Mouse (Mus musculus): ENCODE data around the gene Hoxd8. TPM values are rescaled to one million over a fixed set of nuclear protein-coding genes. Genes with fewer than 3 reads are reported as not detected.
A peak's percentile ranks its signal among the peaks of the same experiment; 100 is the strongest.

Gene Hoxd8
- total RNA-seq, 2 experiments from 2014 or later: not detected

- DNase-seq (ENCODE audit: low spot score in 2 of 2): no peak
Observed at GRCm38 (mm10) chr2:74685059-74685603, 19.3 kb upstream of the Hoxd8 start.

DNA sequence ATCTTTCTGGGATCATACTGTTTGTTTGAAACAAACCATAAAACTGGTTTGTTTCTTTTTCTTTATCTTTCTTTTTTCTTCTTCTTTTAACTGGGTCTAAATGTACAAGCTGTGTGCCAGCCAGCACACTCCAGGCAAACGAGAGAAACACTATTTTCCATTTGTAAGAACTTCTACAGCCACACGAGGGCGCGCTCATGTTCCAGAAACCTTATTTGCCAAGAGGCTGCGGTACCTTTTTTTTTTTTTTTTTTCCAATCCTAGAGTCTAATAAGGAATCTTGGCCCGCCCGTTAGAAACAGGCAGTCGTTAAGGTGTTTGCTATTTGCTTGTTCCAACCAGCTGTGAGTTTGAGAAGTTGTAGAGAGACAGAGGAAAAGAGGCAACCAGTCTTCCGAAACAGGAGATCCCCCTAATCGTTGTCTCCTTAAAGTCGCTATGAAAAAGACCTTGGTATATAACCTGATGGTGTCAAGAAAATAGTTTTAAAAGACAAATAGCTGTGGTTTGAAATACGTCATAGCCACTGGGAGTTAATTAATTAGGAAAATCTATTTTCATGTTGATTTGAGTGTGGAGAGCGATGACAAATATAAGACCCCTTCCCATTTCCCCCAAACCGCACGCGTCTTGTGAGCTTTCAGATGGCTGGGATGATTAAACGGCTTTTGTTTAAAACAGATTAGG, 18.0 kb upstream of the Hoxd8 start:
- DNase-seq (ENCODE audit: low spot score in 2 of 2): peak; percentile 44 to 52

GRCm38 (mm10) chr2:74686988-74687697, 17.3 kb upstream of the Hoxd8 start:
- DNase-seq (ENCODE audit: low spot score in 2 of 2): no peak

DNA sequence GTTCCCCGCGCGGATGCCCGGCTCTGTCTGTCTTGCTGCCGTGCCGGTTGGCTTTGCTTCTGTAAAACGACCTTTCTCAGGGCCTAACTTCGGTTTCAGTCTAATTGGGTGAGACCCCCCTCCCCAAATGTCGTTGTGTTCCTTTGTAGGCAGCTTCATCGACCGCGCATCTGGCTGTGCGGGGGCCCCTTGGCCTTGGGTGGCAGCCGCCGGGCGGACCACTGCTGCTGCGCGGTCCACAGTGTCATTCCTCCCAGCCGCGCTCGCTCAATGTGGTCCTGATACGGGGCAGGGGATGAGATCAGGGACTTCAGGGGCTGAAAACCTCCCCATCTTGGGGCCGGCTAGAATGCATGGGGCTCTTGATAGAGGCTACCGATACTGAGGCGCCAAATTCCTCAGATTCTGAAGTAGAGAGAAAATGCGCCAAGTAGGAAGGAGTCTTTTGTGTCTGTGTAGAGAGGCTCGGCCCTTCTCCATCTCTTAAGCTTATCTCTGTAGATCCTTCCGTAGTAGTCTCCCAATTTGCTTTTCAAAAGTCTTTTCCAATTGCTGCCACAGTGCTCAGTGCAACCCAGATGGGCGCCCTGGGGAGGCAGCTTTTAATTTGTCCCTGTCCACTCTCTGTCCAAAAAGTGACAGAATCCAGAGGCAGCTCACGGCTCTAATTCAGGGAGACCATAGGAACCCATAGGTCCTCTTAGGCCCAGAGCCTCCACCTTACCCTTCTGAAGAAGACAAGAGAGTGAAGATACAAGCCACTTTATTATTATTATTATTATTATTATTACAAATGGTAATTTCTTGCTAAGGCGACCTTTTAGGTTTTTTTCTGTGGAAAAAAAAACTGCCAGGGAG, 16.5 kb upstream of the Hoxd8 start:
- DNase-seq (ENCODE audit: low spot score in 2 of 2): no peak

DNA sequence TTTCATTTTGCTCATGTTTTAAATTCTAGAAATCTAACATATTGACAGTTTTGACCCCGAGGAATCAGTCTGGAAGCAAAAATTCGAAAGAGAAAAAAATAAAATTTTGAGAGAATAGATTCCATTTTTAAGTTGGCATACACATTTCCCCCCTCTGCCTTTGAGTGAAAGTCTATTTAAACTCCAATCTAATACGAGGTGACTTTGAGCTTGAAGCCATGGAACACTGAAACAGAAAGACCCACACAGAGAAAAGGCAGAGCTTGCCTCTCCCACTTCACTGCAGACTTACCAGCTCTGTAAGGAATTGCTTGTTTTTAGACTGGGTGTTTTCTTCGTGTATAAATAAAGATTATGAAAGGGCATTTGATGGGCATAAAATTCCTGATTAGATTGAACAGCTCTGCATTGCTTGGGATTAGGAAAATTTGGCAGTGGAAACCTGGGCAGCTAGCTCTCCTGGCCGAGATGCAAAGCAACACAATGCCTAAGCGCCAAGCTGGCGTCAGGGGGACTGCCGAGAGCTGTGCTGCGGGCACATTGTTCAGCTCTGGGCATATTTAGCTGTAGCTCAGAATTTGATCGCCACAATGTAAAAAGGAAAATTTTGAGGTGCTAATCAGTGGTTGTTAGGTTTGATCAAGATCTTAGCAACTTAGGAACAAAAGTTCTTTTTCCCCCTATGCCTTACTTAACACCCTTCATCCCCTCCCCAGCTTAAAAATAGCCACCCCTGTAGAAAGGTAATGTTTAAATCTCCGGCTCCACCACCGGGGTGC, 15.4 kb upstream of the Hoxd8 start:
- DNase-seq (ENCODE audit: low spot score in 2 of 2): no peak

DNA sequence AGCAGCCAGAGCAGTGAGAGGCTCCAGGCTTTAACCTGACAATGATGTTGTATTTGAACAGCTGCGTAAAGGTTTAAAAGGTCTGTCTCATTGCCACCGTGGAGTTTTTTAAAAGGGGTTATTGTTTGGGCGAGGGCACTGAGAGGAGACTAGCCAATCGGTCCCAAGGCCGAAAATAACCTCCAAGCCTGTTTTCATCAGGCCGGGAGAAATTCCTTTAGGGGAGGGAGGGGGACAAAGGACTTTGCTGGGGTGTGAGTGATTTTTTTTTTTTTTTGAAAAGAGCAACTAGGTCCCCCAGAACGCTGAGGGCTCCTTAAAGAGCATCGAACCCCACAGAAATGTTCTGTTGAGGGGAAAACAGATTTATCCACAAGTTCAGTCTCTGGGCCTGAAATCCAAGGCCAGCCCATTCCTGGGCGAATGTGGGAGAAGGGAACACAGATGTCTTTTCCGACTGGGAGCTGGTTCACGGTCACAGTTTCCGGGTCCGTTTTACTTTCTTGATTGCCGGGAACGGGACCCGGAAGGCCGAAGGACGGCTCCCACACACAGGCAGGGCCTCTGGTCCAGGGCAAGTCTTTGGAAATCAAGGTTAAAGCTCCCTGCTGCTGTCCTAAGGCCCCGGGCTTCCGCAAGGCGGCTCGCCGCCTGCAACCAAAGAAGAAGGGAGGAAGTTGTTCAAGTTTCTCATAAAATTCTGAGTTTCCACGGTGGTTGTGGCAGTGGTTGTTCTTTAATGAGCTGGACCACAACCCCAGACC, 14.7 kb upstream of the Hoxd8 start:
- DNase-seq (ENCODE audit: low spot score in 2 of 2): no peak

- no peak for DNase-seq (ENCODE audit: low spot score in 2 of 2)
Observed at GRCm38 (mm10) chr2:74690338-74690716, 14.1 kb upstream of the Hoxd8 start.

DNA sequence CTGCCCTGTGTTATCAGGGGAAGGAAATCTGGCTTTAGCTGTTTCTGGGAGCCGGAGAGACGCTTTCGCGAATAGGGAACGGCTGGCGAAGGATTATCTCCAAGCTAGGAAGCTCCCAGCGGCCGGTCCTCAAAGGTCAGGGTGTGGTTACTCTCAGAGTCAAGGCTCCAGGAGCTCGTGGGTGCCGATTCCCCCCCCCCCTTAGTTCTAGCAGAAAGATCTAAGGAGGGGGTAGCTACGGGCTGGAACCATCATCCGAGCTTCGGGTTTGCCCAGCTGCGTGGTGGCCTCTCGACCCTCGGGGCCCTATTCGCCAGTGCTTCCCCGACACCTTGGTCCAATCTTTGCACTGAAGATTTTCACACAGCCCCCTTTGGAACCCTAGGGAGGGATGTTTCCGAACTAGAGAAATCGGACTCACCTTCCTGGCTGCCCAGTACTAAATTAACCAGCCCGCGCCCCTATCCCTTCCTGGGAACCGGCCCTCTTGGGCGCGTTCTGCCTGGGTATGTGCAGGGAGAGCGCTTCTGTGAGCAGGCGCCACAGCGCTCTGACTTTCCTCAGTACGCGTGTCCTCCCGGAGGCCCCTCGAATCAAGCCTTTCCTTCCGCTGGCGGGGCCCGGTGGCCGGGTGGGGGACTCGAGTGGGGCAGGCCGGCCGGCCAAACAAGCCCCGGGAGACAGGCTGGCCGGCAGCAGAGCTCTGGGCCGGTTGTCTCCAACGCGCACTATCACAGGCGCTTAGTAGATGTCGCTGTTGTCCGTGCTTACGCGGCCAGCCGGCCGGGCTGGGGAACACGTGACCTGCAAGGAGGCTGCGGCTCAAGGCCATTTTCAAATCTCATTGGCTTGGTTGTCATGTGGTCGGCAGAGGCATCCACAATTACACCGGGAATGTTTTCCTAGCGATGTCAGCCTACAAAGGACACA, 13.1 kb upstream of the Hoxd8 start, which contains the start of gene Hoxd10:
TSS of gene Hoxd10 (plus strand) at position 903 of the 930 bp plus-strand sequence.
- DNase-seq (ENCODE audit: low spot score in 2 of 2): no peak

DNA sequence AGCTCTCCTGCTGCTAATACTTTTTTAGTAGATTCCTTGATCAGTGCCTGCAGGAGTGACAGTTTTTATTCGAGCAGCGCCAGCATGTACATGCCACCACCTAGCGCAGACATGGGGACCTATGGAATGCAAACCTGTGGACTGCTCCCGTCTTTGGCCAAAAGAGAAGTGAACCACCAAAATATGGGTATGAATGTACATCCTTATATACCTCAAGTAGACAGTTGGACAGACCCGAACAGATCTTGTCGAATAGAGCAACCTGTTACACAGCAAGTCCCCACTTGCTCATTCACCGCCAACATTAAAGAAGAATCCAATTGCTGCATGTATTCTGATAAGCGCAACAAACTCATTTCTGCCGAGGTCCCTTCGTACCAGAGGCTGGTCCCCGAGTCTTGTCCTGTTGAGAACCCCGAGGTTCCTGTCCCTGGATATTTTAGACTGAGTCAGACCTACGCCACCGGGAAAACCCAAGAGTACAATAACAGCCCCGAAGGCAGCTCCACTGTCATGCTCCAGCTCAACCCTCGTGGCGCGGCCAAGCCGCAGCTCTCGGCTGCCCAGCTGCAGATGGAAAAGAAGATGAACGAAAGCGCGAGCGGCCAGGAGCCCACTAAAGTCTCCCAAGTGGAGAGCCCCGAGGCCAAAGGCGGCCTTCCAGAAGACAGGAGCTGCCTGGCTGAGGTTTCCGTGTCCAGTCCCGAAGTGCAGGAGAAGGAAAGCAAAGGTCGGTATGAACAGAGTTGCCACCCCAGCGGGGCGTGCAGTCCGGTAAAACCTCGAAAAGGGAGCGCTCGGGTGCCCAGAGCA, 12.2 kb upstream of the Hoxd8 start:
- DNase-seq (ENCODE audit: low spot score in 2 of 2): no peak

GRCm38 (mm10) chr2:74692808-74693431, 11.5 kb upstream of the Hoxd8 start:
- DNase-seq (ENCODE audit: low spot score in 2 of 2): no peak

DNA sequence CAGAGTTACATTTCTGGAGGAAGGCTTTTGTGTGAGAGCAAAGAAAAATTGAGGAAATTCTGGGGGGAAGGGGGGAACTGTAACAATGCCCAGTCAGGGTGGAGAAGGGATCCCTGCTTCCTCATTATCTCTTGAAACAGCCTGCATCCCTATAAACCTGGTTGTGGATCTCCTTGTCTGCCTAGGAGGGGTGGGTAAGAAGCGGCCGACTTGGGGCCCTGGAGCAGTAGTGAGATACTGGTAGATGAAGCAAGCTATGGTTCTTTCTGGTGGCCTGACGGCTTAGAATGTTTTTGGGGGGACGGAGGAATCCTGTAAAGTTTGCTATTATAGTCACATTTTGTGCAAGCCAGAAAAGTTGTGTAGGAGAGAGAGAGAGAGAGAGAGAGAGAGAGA, 11.0 kb upstream of the Hoxd8 start:
- DNase-seq (ENCODE audit: low spot score in 2 of 2): no peak

DNA sequence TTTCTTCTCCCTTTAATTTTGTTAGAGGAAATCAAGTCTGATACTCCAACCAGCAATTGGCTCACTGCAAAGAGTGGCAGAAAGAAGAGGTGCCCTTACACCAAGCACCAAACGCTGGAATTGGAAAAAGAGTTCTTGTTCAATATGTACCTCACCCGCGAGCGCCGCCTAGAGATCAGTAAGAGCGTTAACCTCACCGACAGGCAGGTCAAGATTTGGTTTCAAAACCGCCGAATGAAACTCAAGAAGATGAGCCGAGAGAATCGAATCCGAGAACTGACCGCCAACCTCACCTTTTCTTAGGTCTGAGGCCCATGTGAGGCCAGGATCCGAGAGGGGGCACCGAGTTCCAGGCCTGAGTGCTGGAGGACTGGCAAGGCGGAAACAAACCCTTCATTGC, 10.3 kb upstream of the Hoxd8 start:
- DNase-seq (ENCODE audit: low spot score in 2 of 2): no peak

- DNase-seq (ENCODE audit: low spot score in 2 of 2): no peak
Observed at GRCm38 (mm10) chr2:74695383-74695782, 9.0 kb upstream of the Hoxd8 start.

- no peak for DNase-seq (ENCODE audit: low spot score in 2 of 2)
Observed at GRCm38 (mm10) chr2:74695813-74696430, 8.5 kb upstream of the Hoxd8 start.

DNA sequence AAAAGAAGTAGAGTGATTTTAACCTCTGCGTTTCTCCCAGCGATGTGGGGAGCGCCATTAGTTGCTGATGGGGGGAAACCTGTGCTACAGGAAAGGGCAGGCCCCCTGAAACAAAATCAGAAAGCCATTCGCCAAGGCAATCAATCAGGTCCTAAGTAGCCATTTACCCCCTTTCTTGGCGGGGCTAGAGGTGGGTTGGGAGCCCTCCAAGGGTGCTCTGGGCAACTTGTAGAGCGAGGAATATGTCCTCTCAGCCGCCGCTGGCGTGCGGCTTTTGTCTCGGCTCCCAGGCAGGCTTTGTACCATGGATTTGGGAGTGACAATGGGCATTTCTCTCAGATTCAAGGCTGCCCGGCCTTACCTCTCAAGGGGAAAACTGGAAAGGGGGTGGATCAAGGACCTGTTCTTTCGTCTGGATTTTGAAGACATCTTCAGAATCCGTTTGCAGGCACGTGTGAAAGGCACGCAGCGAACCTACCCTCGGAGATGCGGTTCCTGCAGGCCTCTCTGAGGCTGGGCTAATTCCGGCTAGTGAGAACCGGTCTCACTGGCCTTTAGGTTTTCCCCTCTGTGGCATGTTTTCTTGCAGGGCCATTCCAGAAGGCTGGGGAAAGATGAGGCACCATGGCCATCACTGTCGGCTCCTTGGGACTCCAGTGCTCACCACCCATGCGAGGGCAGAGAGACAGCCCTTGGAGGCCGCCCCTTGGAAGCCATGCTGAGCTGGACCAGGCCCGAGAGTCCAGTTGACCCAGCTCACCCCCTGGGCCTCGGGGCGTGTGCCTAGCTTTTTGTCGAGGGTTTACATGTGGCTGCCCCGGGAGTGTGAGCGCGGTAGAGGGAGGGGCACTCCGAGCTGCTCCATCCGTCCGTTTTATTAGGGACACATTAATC, 7.7 kb upstream of the Hoxd8 start:
- no peak for DNase-seq (ENCODE audit: low spot score in 2 of 2)

GRCm38 (mm10) chr2:74697567-74698121, 6.8 kb upstream of the Hoxd8 start, which contains the start of gene Hoxd9:
Gene Hoxd9 (plus strand): TSS chr2:74697727.
- DNase-seq (ENCODE audit: low spot score in 2 of 2): no peak

Measured in layer of hippocampus, postnatal 14 days (tissue).